Mouse (Mus musculus) embryonic fibroblast, embryonic 13.5 days (primary cell): ENCODE measurements at regions not wholly inside any gene's neighbourhood (a gene's known extent, or its start where the extent isn't known, plus 50 kb on each side); places are given as distances from the start of the nearest gene placed in this dataset.

Source experiments
- CTCF ChIP-seq: IDR thresholded peaks from 2 replicates; pipeline ENCODE4 v1.5.1; 2011; ENCODE audit warnings: mild to moderate bottlenecking, control low read depth, low read length, moderate library complexity, borderline replicate concordance; ENCODE audit not compliant: insufficient read depth
- POLR2A ChIP-seq: IDR thresholded peaks from 2 replicates; pipeline ENCODE4 v1.6.1; 2011; ENCODE audit warnings: low read depth, mild to moderate bottlenecking, control low read depth, low read length, moderate library complexity

DNA sequence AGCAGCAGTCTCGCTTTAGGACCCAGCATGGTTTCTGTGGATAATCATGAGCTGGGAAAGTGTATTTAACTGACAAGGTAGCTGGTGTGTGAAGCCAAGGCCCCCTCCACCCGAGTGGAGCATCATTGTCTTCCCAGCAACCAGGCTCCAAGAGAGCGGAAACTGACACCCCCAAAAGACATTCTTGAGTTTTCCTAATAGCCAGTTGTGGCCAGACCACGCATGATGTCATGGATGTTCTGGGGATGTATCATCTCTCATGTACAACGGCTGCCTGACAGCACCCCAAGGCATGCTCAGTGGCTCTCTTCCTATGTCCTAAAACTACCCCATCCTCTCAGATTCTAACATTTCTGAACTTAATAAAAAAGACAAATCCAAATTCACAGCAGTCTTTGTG lies 133.5 kb upstream of the Dio3 start:
- TF ChIP-seq POLR2A: no peak
- no peak for TF ChIP-seq CTCF
